Mouse (Mus musculus): ENCODE data around the gene Rapgefl1.

The Rapgefl1 gene

GRCm38 (mm10) chr11:98858759-98859731 lies 22.5 kb downstream of the Rapgefl1 start:
- DNase-seq (ENCODE audit: low read depth): peak; percentile 88

GRCm38 (mm10) chr11:98863028-98863750 lies 26.6 kb downstream of the Rapgefl1 start, which contains the start of gene Wipf2:
TSS of gene Wipf2 (plus strand) at chr11:98863638.
- DNase-seq (ENCODE audit: low read depth): peak; percentile 95

GRCm38 (mm10) chr11:98863751-98864429 lies 27.3 kb downstream of the Rapgefl1 start:
- DNase-seq (ENCODE audit: low read depth): no peak

GRCm38 (mm10) chr11:98867293-98867692 lies 30.7 kb downstream of the Rapgefl1 start:
- no peak for DNase-seq (ENCODE audit: low read depth)

- peak; percentile 28 for DNase-seq (ENCODE audit: low read depth)
Measured at GRCm38 (mm10) chr11:98869906-98870305, 33.3 kb downstream of the Rapgefl1 start.

- DNase-seq (ENCODE audit: low read depth): no peak
Measured at GRCm38 (mm10) chr11:98870791-98871190, 34.2 kb downstream of the Rapgefl1 start.

- DNase-seq (ENCODE audit: low read depth): no peak
Measured at GRCm38 (mm10) chr11:98871416-98871815, 34.8 kb downstream of the Rapgefl1 start.

- no peak for DNase-seq (ENCODE audit: low read depth)
Measured at GRCm38 (mm10) chr11:98872040-98872439, 35.5 kb downstream of the Rapgefl1 start.

GRCm38 (mm10) chr11:98873900-98874299 lies 37.3 kb downstream of the Rapgefl1 start:
- peak; percentile 62 for DNase-seq (ENCODE audit: low read depth)

- no peak for DNase-seq (ENCODE audit: low read depth)
Measured at GRCm38 (mm10) chr11:98877001-98877400, 40.4 kb downstream of the Rapgefl1 start.

GRCm38 (mm10) chr11:98887703-98888102 lies 51.1 kb downstream of the Rapgefl1 start:
- DNase-seq (ENCODE audit: low read depth): no peak

GRCm38 (mm10) chr11:98889077-98889476 lies 52.5 kb downstream of the Rapgefl1 start:
- peak; percentile 32 for DNase-seq (ENCODE audit: low read depth)

- DNase-seq (ENCODE audit: low read depth): no peak
Measured at GRCm38 (mm10) chr11:98889977-98890376, 53.4 kb downstream of the Rapgefl1 start.

GRCm38 (mm10) chr11:98892426-98892825 lies 55.8 kb downstream of the Rapgefl1 start:
- no peak for DNase-seq (ENCODE audit: low read depth)

GRCm38 (mm10) chr11:98900529-98901125 lies 64.0 kb downstream of the Rapgefl1 start:
- DNase-seq (ENCODE audit: low read depth): no peak

GRCm38 (mm10) chr11:98902621-98903245 lies 66.1 kb downstream of the Rapgefl1 start:
- DNase-seq (ENCODE audit: low read depth): no peak

Measured in 416B (cell line).